Mouse (Mus musculus): Measurements from ENCODE around the gene Cenph. TPM values are rescaled to one million over a fixed set of nuclear protein-coding genes. Genes with fewer than 3 reads are reported as not detected.
"Not testable (repeated sequence)": the region's sequence is repeated elsewhere in the genome, so short reads cannot be mapped to it uniquely, and the experiment has no call there.

Gene Cenph
- polyA plus RNA-seq, 1 experiment, result 0.19 TPM

- DNase-seq, result no peak
- WGBS, result 61% methylated on average over 8 of the region's 8 CpGs
- Histone ChIP-seq H3K27ac (ENCODE audit: insufficient read depth, low read depth, low read length) (no peak overlapping the region), H3K4me1 (ENCODE audit: control insufficient read depth, insufficient read depth, low read length) (peaks cover 4% of the 10 kb centered on the region; the same call in 1 of the 2 replicates), H3K27me3 (replicated peaks; ENCODE audit: control insufficient read depth, insufficient read depth, low read length) (no peaks in the 10 kb centered on the region), H3K36me3 (ENCODE audit: control insufficient read depth, insufficient read depth, low read length) (no peaks in the 10 kb centered on the region), H3K4me3 (ENCODE audit: insufficient read depth, low read depth, low read length) (no peak overlapping the region)
- TF ChIP-seq POLR2A (IDR thresholded peaks at IDR 0.05; ENCODE audit: low read depth, low read length), result no peak
- TF ChIP-seq CTCF (conservative IDR thresholded peaks at IDR 0.05; ENCODE audit: insufficient read depth, insufficient read length, low read depth, low read length), result no peak
These were observed 27.1 kb downstream of the Cenph start for GRCm38 (mm10) chr13:100748638-100749037.

- H3K27ac ChIP-seq (ENCODE audit: insufficient read depth, low read depth, low read length), result no peak overlapping the region
- 88% methylated on average over 3 of the region's 3 CpGs for WGBS
These were observed 29.6 kb downstream of the Cenph start for GRCm38 (mm10) chr13:100746090-100746489.

GRCm38 (mm10) chr13:100744036-100744744 is 31.5 kb downstream of the Cenph start, which contains the start of gene Mrps36:
TSS of gene Mrps36 (minus strand) at chr13:100744659.
- peak within 1 kb of the TSS; percentile 98 for H3K27ac ChIP-seq (ENCODE audit: insufficient read depth, low read depth, low read length)
- no peak for TF ChIP-seq CTCF (conservative IDR thresholded peaks at IDR 0.05; ENCODE audit: insufficient read depth, insufficient read length, low read depth, low read length)
- peak; percentile 82 for TF ChIP-seq POLR2A (IDR thresholded peaks at IDR 0.05; ENCODE audit: low read depth, low read length)
- no peaks in the 10 kb centered on the region for H3K27me3 ChIP-seq (replicated peaks; ENCODE audit: control insufficient read depth, insufficient read depth, low read length)
- no peaks in the 10 kb centered on the region for H3K36me3 ChIP-seq (ENCODE audit: control insufficient read depth, insufficient read depth, low read length)
- peak within 1 kb of the TSS; percentile 98 for H3K4me3 ChIP-seq (ENCODE audit: insufficient read depth, low read depth, low read length)
- WGBS, result under 1% methylated on average over 52 of the region's 52 CpGs
- peak; percentile 98 for DNase-seq
- peaks cover 13% of the 10 kb centered on the region for H3K4me1 ChIP-seq (ENCODE audit: control insufficient read depth, insufficient read depth, low read length)

More at GRCm38 (mm10) chr13:100746090-100746489, 29.6 kb downstream of the Cenph start:
- no peak for DNase-seq
- peaks cover 13% of the 10 kb centered on the region for H3K4me1 ChIP-seq (ENCODE audit: control insufficient read depth, insufficient read depth, low read length)
- TF ChIP-seq POLR2A (IDR thresholded peaks at IDR 0.05; ENCODE audit: low read depth, low read length) (no peak), CTCF (conservative IDR thresholded peaks at IDR 0.05; ENCODE audit: insufficient read depth, insufficient read length, low read depth, low read length) (no peak)
- H3K36me3 ChIP-seq (ENCODE audit: control insufficient read depth, insufficient read depth, low read length), result no peaks in the 10 kb centered on the region
- no peak overlapping the region for H3K4me3 ChIP-seq (ENCODE audit: insufficient read depth, low read depth, low read length)
- H3K27me3 ChIP-seq (replicated peaks; ENCODE audit: control insufficient read depth, insufficient read depth, low read length), result no peaks in the 10 kb centered on the region

- TF ChIP-seq CTCF (conservative IDR thresholded peaks at IDR 0.05; ENCODE audit: insufficient read depth, insufficient read length, low read depth, low read length), result no peak
- TF ChIP-seq POLR2A (IDR thresholded peaks at IDR 0.05; ENCODE audit: low read depth, low read length), result no peak
- no peaks in the 10 kb centered on the region for H3K36me3 ChIP-seq (ENCODE audit: control insufficient read depth, insufficient read depth, low read length)
- peaks cover 13% of the 10 kb centered on the region for H3K4me1 ChIP-seq (ENCODE audit: control insufficient read depth, insufficient read depth, low read length)
- no peaks in the 10 kb centered on the region for H3K27me3 ChIP-seq (replicated peaks; ENCODE audit: control insufficient read depth, insufficient read depth, low read length)
- H3K27ac ChIP-seq (ENCODE audit: insufficient read depth, low read depth, low read length), result peak overlapping the region; percentile 98
- WGBS, result 36% methylated on average over 11 of the region's 11 CpGs
- peak overlapping the region; percentile 98 for H3K4me3 ChIP-seq (ENCODE audit: insufficient read depth, low read depth, low read length)
- peak; percentile 74 for DNase-seq
These were observed 32.2 kb downstream of the Cenph start for GRCm38 (mm10) chr13:100743346-100744035.

- H3K4me1 ChIP-seq (ENCODE audit: control insufficient read depth, insufficient read depth, low read length), result peaks cover 13% of the 10 kb centered on the region
- H3K4me3 ChIP-seq (ENCODE audit: insufficient read depth, low read depth, low read length), result peak overlapping the region; percentile 82
- H3K27ac ChIP-seq (ENCODE audit: insufficient read depth, low read depth, low read length), result peak overlapping the region; percentile 96
- TF ChIP-seq POLR2A (IDR thresholded peaks at IDR 0.05; ENCODE audit: low read depth, low read length), result no peak
- no peak for TF ChIP-seq CTCF (conservative IDR thresholded peaks at IDR 0.05; ENCODE audit: insufficient read depth, insufficient read length, low read depth, low read length)
- no peaks in the 10 kb centered on the region; the same call in 1 of the 2 replicates for H3K36me3 ChIP-seq (ENCODE audit: control insufficient read depth, insufficient read depth, low read length)
- DNase-seq, result no peak
- no peaks in the 10 kb centered on the region for H3K27me3 ChIP-seq (replicated peaks; ENCODE audit: control insufficient read depth, insufficient read depth, low read length)
- WGBS, result 75% methylated on average over 5 of the region's 5 CpGs
These were observed 32.9 kb downstream of the Cenph start for GRCm38 (mm10) chr13:100742831-100743230.

- 97% methylated on average over 2 of the region's 2 CpGs for WGBS
- H3K4me3 ChIP-seq (ENCODE audit: insufficient read depth, low read depth, low read length), result no peak overlapping the region
- no peaks in the 10 kb centered on the region for H3K27me3 ChIP-seq (replicated peaks; ENCODE audit: control insufficient read depth, insufficient read depth, low read length)
- peaks cover 1% of the 10 kb centered on the region for H3K36me3 ChIP-seq (ENCODE audit: control insufficient read depth, insufficient read depth, low read length)
- peaks cover 5% of the 10 kb centered on the region; the same call in 1 of the 2 replicates for H3K4me1 ChIP-seq (ENCODE audit: control insufficient read depth, insufficient read depth, low read length)
- no peak overlapping the region for H3K27ac ChIP-seq (ENCODE audit: insufficient read depth, low read depth, low read length)
- no peak for DNase-seq
- TF ChIP-seq POLR2A (IDR thresholded peaks at IDR 0.05; ENCODE audit: low read depth, low read length) (no peak), CTCF (conservative IDR thresholded peaks at IDR 0.05; ENCODE audit: insufficient read depth, insufficient read length, low read depth, low read length) (no peak)
These were observed 42.9 kb downstream of the Cenph start for GRCm38 (mm10) chr13:100732756-100733155.

- H3K4me1 ChIP-seq (ENCODE audit: control insufficient read depth, insufficient read depth, low read length); H3K27ac ChIP-seq (ENCODE audit: insufficient read depth, low read depth, low read length); DNase-seq; H3K27me3 ChIP-seq (replicated peaks; ENCODE audit: control insufficient read depth, insufficient read depth, low read length); H3K4me3 ChIP-seq (ENCODE audit: insufficient read depth, low read depth, low read length); H3K36me3 ChIP-seq (ENCODE audit: control insufficient read depth, insufficient read depth, low read length): not testable (repeated sequence)
- WGBS, result 90% methylated on average over 6 of the region's 6 CpGs
These were observed 44.1 kb downstream of the Cenph start for GRCm38 (mm10) chr13:100731462-100732046.
